Mouse (Mus musculus) right cerebral cortex, postnatal 14 days (tissue): ENCODE data around the gene Skap1.
"Not testable (repeated sequence)": the region's sequence is repeated elsewhere in the genome, so short reads cannot be mapped to it uniquely, and the experiment has no call there.

ENCODE experiments used
- DNase-seq: peaks from one replicate; pipeline ENCODE4 v3.0.0; 2022

The Skap1 gene

DNA sequence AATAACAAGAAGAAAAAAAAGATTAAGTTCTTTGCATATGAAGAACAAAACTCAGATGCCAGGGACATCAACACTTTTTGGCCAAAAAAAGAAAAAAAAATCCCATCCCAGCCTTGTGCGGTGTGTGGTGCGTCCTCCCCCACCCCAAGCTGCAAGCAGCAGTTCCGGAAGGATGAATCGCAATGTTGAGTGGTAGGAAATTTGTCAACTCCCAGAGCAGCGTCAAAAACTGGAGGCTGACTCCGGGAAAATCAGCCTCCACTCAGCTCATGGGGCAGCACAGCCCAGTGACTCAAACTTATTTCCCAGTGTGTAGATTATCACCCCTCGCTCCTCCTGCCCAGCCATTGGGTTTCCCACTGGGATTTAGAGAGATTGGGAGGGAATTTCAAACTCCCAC, 297.6 kb downstream of the Skap1 start:
- no peak for DNase-seq

GRCm38 (mm10) chr11:96762742-96763470, 298.5 kb downstream of the Skap1 start:
- peak; percentile 35 for DNase-seq

- DNase-seq = no peak
Observed at GRCm38 (mm10) chr11:96764511-96765350, 300.3 kb downstream of the Skap1 start.

GRCm38 (mm10) chr11:96765645-96766044, 301.3 kb downstream of the Skap1 start:
- no peak for DNase-seq

- no peak for DNase-seq
Observed at GRCm38 (mm10) chr11:96766555-96766954, 302.2 kb downstream of the Skap1 start.

DNA sequence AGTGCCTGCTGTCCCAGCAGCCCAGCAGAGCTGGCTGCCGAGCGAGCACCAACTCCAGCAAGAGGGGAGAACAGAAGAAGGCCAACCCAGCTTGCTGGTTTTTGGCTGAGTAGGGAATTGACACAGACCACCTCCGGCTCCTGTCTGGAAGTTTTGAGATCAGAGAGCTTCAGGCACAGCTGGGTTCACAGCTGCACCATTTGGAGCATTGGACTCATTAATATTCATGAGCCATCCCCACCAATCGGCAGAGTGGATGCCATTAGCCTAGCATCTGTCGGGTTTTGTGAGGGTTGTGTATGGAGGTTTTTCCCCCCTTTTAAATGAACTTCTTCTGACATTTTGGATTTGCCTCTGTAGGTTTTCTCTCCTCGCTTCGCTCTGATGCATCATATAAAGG, 302.7 kb downstream of the Skap1 start:
- no peak for DNase-seq

DNA sequence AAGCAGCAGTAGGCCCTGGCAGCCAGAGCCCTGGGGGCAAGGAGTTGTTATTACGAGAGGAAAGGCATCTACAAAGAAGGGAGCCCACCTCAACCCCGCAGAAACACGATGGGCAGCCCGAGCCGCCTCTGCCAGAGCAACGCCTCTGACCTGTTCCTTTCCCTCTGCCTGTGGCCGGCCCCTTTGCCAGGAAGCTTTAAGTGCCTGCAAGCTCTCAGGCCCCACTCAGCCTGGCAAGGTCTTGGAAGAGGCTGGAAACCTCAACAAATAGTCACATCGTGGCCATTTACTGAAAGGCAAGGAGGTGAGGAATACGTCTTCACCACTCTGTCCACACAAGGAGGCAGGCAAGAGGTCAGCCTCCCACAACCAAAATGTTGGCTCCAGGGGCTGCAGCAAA, 303.8 kb downstream of the Skap1 start:
- no peak for DNase-seq

GRCm38 (mm10) chr11:96771274-96771975, 307.0 kb downstream of the Skap1 start:
- DNase-seq = no peak

GRCm38 (mm10) chr11:96772413-96772812, 308.0 kb downstream of the Skap1 start:
- no peak for DNase-seq

- no peak for DNase-seq
Observed at GRCm38 (mm10) chr11:96774536-96774935, 310.1 kb downstream of the Skap1 start.

GRCm38 (mm10) chr11:96775063-96775462, 310.7 kb downstream of the Skap1 start:
- DNase-seq = no peak

GRCm38 (mm10) chr11:96775665-96776064, 311.3 kb downstream of the Skap1 start:
- DNase-seq = no peak

- no peak for DNase-seq
Observed at GRCm38 (mm10) chr11:96776068-96776467, 311.7 kb downstream of the Skap1 start.

GRCm38 (mm10) chr11:96776968-96777962, 312.9 kb downstream of the Skap1 start, which contains the start of gene Snx11:
Gene Snx11 (minus strand): TSS chr11:96777559.
- DNase-seq = peak; percentile 98

- not testable (repeated sequence) for DNase-seq
Observed at GRCm38 (mm10) chr11:96778061-96778627, 313.8 kb downstream of the Skap1 start.

- DNase-seq = no peak
Observed at GRCm38 (mm10) chr11:96780306-96780705, 315.9 kb downstream of the Skap1 start.

- no peak for DNase-seq
Observed at GRCm38 (mm10) chr11:96781425-96781824, 317.0 kb downstream of the Skap1 start.

- peak; percentile 76 for DNase-seq
Observed at GRCm38 (mm10) chr11:96784847-96785246, 320.5 kb downstream of the Skap1 start.

DNA sequence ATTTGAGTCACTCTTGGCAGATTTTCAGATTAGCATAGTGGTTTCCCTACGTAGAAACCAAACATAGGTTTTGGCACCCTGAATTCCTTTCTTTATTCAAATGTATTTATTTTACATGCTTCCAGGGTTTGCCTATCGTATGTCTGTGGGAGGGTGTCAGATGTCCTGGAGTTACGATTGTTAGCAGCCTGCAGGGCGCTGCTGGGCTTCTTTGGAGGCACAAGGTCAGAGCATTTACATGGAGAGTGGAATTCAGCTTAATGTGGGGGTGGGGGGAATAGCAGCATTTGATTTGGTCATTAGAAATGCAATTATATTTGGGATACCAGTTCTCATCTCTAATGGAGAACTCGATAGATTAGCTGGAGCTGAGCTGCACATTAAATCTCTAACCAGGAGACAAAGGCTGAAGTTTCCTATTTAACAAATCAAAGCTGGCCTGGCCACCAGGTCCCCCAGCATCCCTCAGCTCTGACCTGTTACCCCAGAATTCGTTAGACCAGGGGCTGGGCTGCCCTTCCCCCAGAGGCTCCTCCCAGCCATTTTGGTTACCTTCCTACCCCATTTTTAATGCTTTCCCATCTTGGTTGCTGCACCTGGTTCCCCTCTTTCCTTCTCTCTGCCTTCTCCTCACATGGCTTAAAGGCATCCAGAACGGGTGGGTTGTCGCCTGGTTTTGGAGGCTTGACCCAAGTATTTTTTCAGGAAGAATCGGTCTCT, 322.5 kb downstream of the Skap1 start:
- DNase-seq = no peak

- peak; percentile 86 for DNase-seq
Observed at GRCm38 (mm10) chr11:96788871-96789795, 324.7 kb downstream of the Skap1 start, which contains the start of gene Cbx1. Gene Cbx1 (plus strand): TSS chr11:96789127.
